ENCODE assay signal across 11 mouse cellular contexts in genomic region chr2:59829718-59830117, GRCm38 (mm10). TPM values are rescaled to one million over a fixed set of nuclear protein-coding genes. Genes with fewer than 3 reads are reported as not detected.
DNase-seq lines count a peak whose midpoint lies in the region; ATAC-seq and TF ChIP-seq lines count a peak whose summit lies in the region.
"Had no signal": no experiment of that assay in that cellular context is flagged by ENCODE, and none has a peak within 500 bp of the region (broad histone marks: within the 10 kb centered on the region; RNA-seq: fewer than 3 reads in every experiment).

No protein-coding gene starts in this region.

- no peak for DNase-seq in heart, postnatal 36 days
- DNase-seq in spleen, adult 2 months (ENCODE audit: low read depth in 1 of 2, low spot score in 2 of 2), result no peak
- no peak for DNase-seq in spleen, postnatal 10 days (ENCODE audit: low spot score in 2 of 2)
- DNase-seq in thymus, postnatal 4 days, result no peak
- DNase-seq: B cell, adult 2 months; cerebellum, adult 11-12 months had no signal

- H3K27ac ChIP-seq in heart, embryonic 11.5 days (ENCODE audit: low read depth, low read length), result peak overlapping the region; percentile 96
- peak overlapping the region; percentile 24; the same call in 1 of the 2 replicates for H3K27ac ChIP-seq in spleen, adult 2 months (ENCODE audit: insufficient read depth, low read length)
- peak overlapping the region; percentile 58; the same call in 1 of the 2 replicates for H3K27ac ChIP-seq in limb, embryonic 13.5 days
- peak overlapping the region; percentile 41; the same call in 1 of the 2 replicates for H3K27ac ChIP-seq in stomach, embryonic 16.5 days (ENCODE audit: low read length)
- H3K27ac ChIP-seq: liver, embryonic 14.5 days had no signal

- no peaks in the 10 kb centered on the region for H3K9me3 ChIP-seq in heart, embryonic 11.5 days (replicated peaks; ENCODE audit: control insufficient read depth, low read length)
- H3K9me3 ChIP-seq in limb, embryonic 13.5 days, result no peaks in the 10 kb centered on the region
- no peaks in the 10 kb centered on the region for H3K9me3 ChIP-seq in stomach, embryonic 16.5 days (replicated peaks; ENCODE audit: control insufficient read depth, low read length)

- no peak overlapping the region for H3K4me3 ChIP-seq in heart, embryonic 11.5 days (ENCODE audit: low read depth, low read length)
- no peak overlapping the region for H3K4me3 ChIP-seq in spleen, adult 2 months (ENCODE audit: extremely low read depth, insufficient read depth, insufficient read length)
- no peak overlapping the region for H3K4me3 ChIP-seq in limb, embryonic 13.5 days
- no peak overlapping the region for H3K4me3 ChIP-seq in stomach, embryonic 16.5 days (replicated peaks; ENCODE audit: low read length)

- peaks cover 75% of the 10 kb centered on the region for H3K4me1 ChIP-seq in heart, embryonic 11.5 days (ENCODE audit: control insufficient read depth, insufficient read depth, low read length)
- H3K4me1 ChIP-seq in spleen, adult 2 months (ENCODE audit: control insufficient read depth, insufficient read depth, insufficient read length), result no peaks in the 10 kb centered on the region
- peaks cover 34% of the 10 kb centered on the region for H3K4me1 ChIP-seq in limb, embryonic 13.5 days
- H3K4me1 ChIP-seq in stomach, embryonic 16.5 days (ENCODE audit: control insufficient read depth, insufficient read depth, low read length), result peaks cover 18% of the 10 kb centered on the region; the same call in 1 of the 2 replicates

- intact Hi-C loops in heart, postnatal 36 days (cut with DNase I), result loop anchor here (2.0 to 5.0 kb wide), 2 partner anchors 298 to 379 kb away; partner anchors contain the start of genes Baz2b and March7

- peak overlapping the region; percentile 41 for H3K4me2 ChIP-seq in heart, embryonic 11.5 days
- H3K4me2 ChIP-seq in limb, embryonic 13.5 days (replicated peaks), result peak overlapping the region; percentile 31; the same call in 1 of the 2 replicates
- no peak overlapping the region for H3K4me2 ChIP-seq in stomach, embryonic 16.5 days (ENCODE audit: low read depth, low read length)

- 58% methylated on average over 7 of the region's 7 CpGs for WGBS in heart, embryonic 11.5 days (ENCODE audit: insufficient replicate concordance)
- 80% methylated on average over 7 of the region's 7 CpGs for WGBS in spleen, adult 2 months
- WGBS in limb, embryonic 13.5 days, result 59% methylated on average over 7 of the region's 7 CpGs
- WGBS in stomach, embryonic 16.5 days, result 77% methylated on average over 7 of the region's 7 CpGs

- TF ChIP-seq CTCF in spleen, adult 2 months (IDR thresholded peaks at IDR 0.05; ENCODE audit: extremely low read depth, insufficient read depth, insufficient read length, insufficient replicate concordance), result no peak

- no peak for ATAC-seq in heart, embryonic 11.5 days (replicated peaks; ENCODE audit: insufficient number of reproducible peaks, low FRiP score, low TSS enrichment)
- ATAC-seq in limb, embryonic 13.5 days (ENCODE audit: low FRiP score, low read depth), result no peak
- no peak for ATAC-seq in stomach, embryonic 16.5 days (ENCODE audit: insufficient read depth, low FRiP score)
- ATAC-seq in erythroblast, adult 5-6 weeks (replicated peaks; ENCODE audit: low FRiP score, poor library complexity, severe bottlenecking), result no peak

- TF ChIP-seq POLR2A in spleen, adult 2 months (IDR thresholded peaks at IDR 0.05; ENCODE audit: low read depth, low read length), result no peak

- H3K36me3 ChIP-seq in heart, embryonic 11.5 days (ENCODE audit: control insufficient read depth, insufficient read depth, low read length), result no peaks in the 10 kb centered on the region
- H3K36me3 ChIP-seq in spleen, adult 2 months (ENCODE audit: control insufficient read depth, insufficient read depth, low read length), result no peaks in the 10 kb centered on the region
- peaks cover 43% of the 10 kb centered on the region for H3K36me3 ChIP-seq in limb, embryonic 13.5 days
- 0 out of 2 replicates have a peak, but pooled peaks cover 6% of the 10 kb centered on the region for H3K36me3 ChIP-seq in stomach, embryonic 16.5 days (ENCODE audit: control insufficient read depth, insufficient read depth, low read length)

- H3K27me3 ChIP-seq in heart, embryonic 11.5 days (ENCODE audit: control insufficient read depth, insufficient read depth, low read length), result no peaks in the 10 kb centered on the region
- H3K27me3 ChIP-seq in spleen, adult 2 months (ENCODE audit: control insufficient read depth, insufficient read depth, low read length), result no peaks in the 10 kb centered on the region
- no peaks in the 10 kb centered on the region for H3K27me3 ChIP-seq in limb, embryonic 13.5 days
- H3K27me3 ChIP-seq in stomach, embryonic 16.5 days (ENCODE audit: control insufficient read depth, insufficient read depth, low read length), result no peaks in the 10 kb centered on the region

- H3K9ac ChIP-seq in heart, embryonic 11.5 days (ENCODE audit: low read depth, low read length), result peak overlapping the region; percentile 56; the same call in 1 of the 2 replicates
- no peak overlapping the region for H3K9ac ChIP-seq in limb, embryonic 13.5 days
- H3K9ac ChIP-seq in stomach, embryonic 16.5 days (ENCODE audit: low read length), result no peak overlapping the region
- H3K9ac ChIP-seq: liver, embryonic 14.5 days had no signal

RNA-seq across cellular contexts. Expression of gene Wdsub1, which starts 52.7 kb away (rescaled TPM):
- 44.5 and 53.8 TPM in 2 replicates for polyA plus RNA-seq in heart, embryonic 11.5 days (2014; fragmentation: Nextera tagmentation; extraction: Ambion mirVana)
- total RNA-seq in heart, postnatal 36 days (2021), result 10 to 100 TPM; 22.6 to 26.1 TPM
- 27.9 and 31.3 TPM in 2 replicates for polyA plus RNA-seq in spleen, adult 2 months (2012; rRNA removed)
- 33.5 and 38.1 TPM in 2 replicates for polyA plus RNA-seq in limb, embryonic 13.5 days (2015; fragmentation: Nextera tagmentation; extraction: Ambion mirVana)
- 34.7 and 34.8 TPM in 2 replicates for polyA plus RNA-seq in stomach, embryonic 16.5 days (2015; fragmentation: Nextera tagmentation; extraction: Ambion mirVana)
- 8.2 and 22.1 TPM in 2 replicates for total RNA-seq in erythroblast, adult 5-6 weeks (2015; ENCODE audit: low replicate concordance)
- 5.9 and 18.3 TPM in 2 replicates for total RNA-seq in erythroblast, adult 5-6 weeks (2017; ENCODE audit: low replicate concordance)

Comparison
In these comparisons a context has a peak if more than half of its experiments do, and no peak if none do; other contexts are left out.
1. H3K27ac ChIP-seq: peak in every context shown above with its lines; median percentile 96 in heart, embryonic 11.5 days; 58 in limb, embryonic 13.5 days; 41 in stomach, embryonic 16.5 days; 24 in spleen, adult 2 months.